Mouse (Mus musculus): ENCODE measurements around the gene 1700017N19Rik. TPM values are rescaled to one million over a fixed set of nuclear protein-coding genes. Genes with fewer than 3 reads are reported as not detected.

The 1700017N19Rik gene
- total RNA-seq, 2 experiments from 2014 or later: not detected

DNA sequence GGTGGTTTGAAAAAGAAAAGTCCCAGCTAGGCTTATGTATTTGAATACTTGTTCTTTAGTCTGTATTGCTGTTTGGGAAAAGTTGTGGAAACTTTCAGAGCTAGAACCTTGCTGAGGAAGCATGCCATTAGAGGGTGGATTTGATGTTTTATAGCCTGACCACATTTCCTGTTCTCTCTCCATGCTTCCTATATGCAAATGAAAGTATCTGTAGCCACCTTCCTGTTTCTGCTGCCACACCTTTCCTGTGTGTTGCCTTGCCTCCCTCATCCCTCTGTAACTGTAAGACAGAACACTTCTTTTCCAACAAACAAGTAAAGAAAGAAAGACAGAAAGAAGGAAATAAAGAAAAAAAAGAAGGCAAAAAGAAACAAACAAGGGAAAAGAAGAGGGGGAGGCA lies 63.9 kb downstream of the 1700017N19Rik start:
- intact Hi-C loops (cut with DNase I): no loop called here
- DNase-seq: no peak

GRCm38 (mm10) chr10:100661970-100662590 lies 71.8 kb downstream of the 1700017N19Rik start:
- DNase-seq: no peak
- intact Hi-C loops (cut with DNase I): no loop called here

Other genes with a start within 250 kb of the 1700017N19Rik start
- not detected for gene Gm4302, start 249.6 kb upstream of the 1700017N19Rik start, total RNA-seq (2021)
- not detected for gene Gm4303, start 244.5 kb upstream of the 1700017N19Rik start, total RNA-seq (2021)
- gene Gm4305, start 239.4 kb upstream of the 1700017N19Rik start, total RNA-seq (2021): not detected
- not detected for gene Gm4307, start 229.1 kb upstream of the 1700017N19Rik start, total RNA-seq (2021)
- gene Gm4312, start 207.9 kb upstream of the 1700017N19Rik start, total RNA-seq (2021): not detected
- 1 to 10 TPM; 7.3 to 9.4 TPM for gene Tmtc3, start 103.1 kb upstream of the 1700017N19Rik start, total RNA-seq (2021)
- 1 to 10 TPM; 2.2 to 2.6 TPM for gene Cep290, start 102.9 kb upstream of the 1700017N19Rik start, total RNA-seq (2021)
- 1 to 10 TPM; 6.7 to 8.2 TPM for gene 4930430F08Rik, start 61 bp upstream of the 1700017N19Rik start, total RNA-seq (2021)

All from gastrocnemius, postnatal 36 days (tissue).